Mouse (Mus musculus) intestine, postnatal 0 days (tissue): ENCODE measurements around the gene Sned1. TPM values are rescaled to one million over a fixed set of nuclear protein-coding genes. Genes with fewer than 3 reads are reported as not detected.

Experiments
- ATAC-seq: fragments of 200-750 bp; cut with Nextera tagmentation; 2 replicates; pipeline ENCODE4 v1.8.0; 2017; ENCODE audit warnings: mild to moderate bottlenecking, moderate TSS enrichment, moderate library complexity
- H3K27ac ChIP-seq: fragments of 300-500 bp; sonication (generic); 2 replicates; pipeline ENCODE4 v1.5.1; 2014; ENCODE audit warnings: mild to moderate bottlenecking, low read depth, low read length, moderate library complexity
- H3K27me3 ChIP-seq: fragments of 300-500 bp; sonication (generic); replicated peaks from 2 replicates; pipeline ENCODE4 v1.6.1; 2014; ENCODE audit warnings: low read length, mixed read lengths; ENCODE audit not compliant: control insufficient read depth, insufficient read depth
- H3K36me3 ChIP-seq: fragments of 300-500 bp; sonication (generic); 2 replicates; pipeline ENCODE4 v1.6.1; 2014; ENCODE audit warnings: mild to moderate bottlenecking, moderate library complexity; ENCODE audit not compliant: control insufficient read depth, insufficient read depth
- H3K4me1 ChIP-seq: fragments of 300-500 bp; sonication (generic); replicated peaks from 2 replicates; pipeline ENCODE4 v1.6.1; 2014; ENCODE audit warnings: antibody characterized with exemption, low read length, mixed read lengths; ENCODE audit not compliant: control insufficient read depth, insufficient read depth
- H3K4me2 ChIP-seq: fragments of 300-500 bp; sonication (generic); replicated peaks from 2 replicates; pipeline ENCODE4 v1.6.1; 2014; ENCODE audit warnings: low read depth, mild to moderate bottlenecking, moderate library complexity
- H3K4me3 ChIP-seq: fragments of 300-500 bp; sonication (generic); 2 replicates; pipeline ENCODE4 v1.5.1; 2014; ENCODE audit warnings: low read depth, low read length
- H3K9ac ChIP-seq: fragments of 300-500 bp; sonication (generic); 2 replicates; pipeline ENCODE4 v1.6.1; 2014; ENCODE audit warnings: mild to moderate bottlenecking, low read depth, low read length
- H3K9me3 ChIP-seq: fragments of 300-500 bp; sonication (generic); 2 replicates; pipeline ENCODE4 v1.6.1; 2016; ENCODE audit warnings: mixed run types; ENCODE audit not compliant: control insufficient read depth
- CTCF ChIP-seq: sonication (generic); IDR thresholded peaks from 2 replicates; pipeline ENCODE4 v1.5.1; 2016; ENCODE audit warnings: low read depth, mild to moderate bottlenecking, control low read depth, antibody characterized with exemption, moderate library complexity
- WGBS: fragments of 180-500 bp; shearing (Covaris S2); extraction: QIAGEN DNeasy Blood & Tissue Kit; methylation state at CpG from one replicate; pipeline ENCODE4 v1.1.7; 2014; 5-methylcytosine and 5-hydroxymethylcytosine counted together
- polyA plus RNA-seq: library from polyadenylated mRNA; unstranded; fragments of >200 nt; fragmentation: Nextera tagmentation; extraction: Ambion mirVana; gene quantifications from 2 replicates; pipeline ENCODE4 v1.2.1, GENCODE M21; 2015

Gene Sned1
- polyA plus RNA-seq, 1 experiment from 2014 or later = 0.81 TPM

- no peaks in the 10 kb centered on the region for H3K27me3 ChIP-seq
- peak within 1 kb of the TSS; percentile 91 for H3K4me2 ChIP-seq
- WGBS = 6% methylated on average over 36 of the region's 36 CpGs
- peak; percentile 94 for ATAC-seq
- peaks cover 38% of the 10 kb centered on the region; the same call in 1 of the 2 replicates for H3K36me3 ChIP-seq
- H3K9me3 ChIP-seq = no peaks in the 10 kb centered on the region
- peak within 1 kb of the TSS; percentile 79 for H3K4me3 ChIP-seq
- peak within 1 kb of the TSS; percentile 72 for H3K9ac ChIP-seq
- TF ChIP-seq CTCF = peak; percentile 16; the same call in 1 of the 2 replicates
- H3K4me1 ChIP-seq = 0 out of 2 replicates have a peak, but pooled peaks cover 2% of the 10 kb centered on the region
- no peak within 1 kb of the TSS for H3K27ac ChIP-seq
Measured at GRCm38 (mm10) chr1:93305581-93306337, 70.1 kb downstream of the Sned1 start, which contains the start of gene Mterf4. Gene Mterf4, minus strand, starts transcription at chr1:93305915.

- Histone ChIP-seq H3K9ac (no peak overlapping the region), H3K36me3 (peaks cover 10% of the 10 kb centered on the region), H3K4me1 (no peaks in the 10 kb centered on the region), H3K4me2 (no peak overlapping the region), H3K9me3 (no peaks in the 10 kb centered on the region), H3K27me3 (no peaks in the 10 kb centered on the region), H3K4me3 (no peak overlapping the region), H3K27ac (no peak overlapping the region)
- TF ChIP-seq CTCF = no peak
- no peak for ATAC-seq
- 88% methylated on average over 6 of the region's 6 CpGs for WGBS
Measured at GRCm38 (mm10) chr1:93323973-93324372, 88.3 kb downstream of the Sned1 start.

- no peak overlapping the region for H3K9ac ChIP-seq
- no peak overlapping the region for H3K27ac ChIP-seq
- peaks cover 12% of the 10 kb centered on the region for H3K36me3 ChIP-seq
- no peak overlapping the region for H3K4me3 ChIP-seq
- H3K9me3 ChIP-seq = no peaks in the 10 kb centered on the region
- no peaks in the 10 kb centered on the region for H3K4me1 ChIP-seq
- H3K27me3 ChIP-seq = no peaks in the 10 kb centered on the region
- WGBS = 83% methylated on average over 3 of the region's 3 CpGs
- ATAC-seq = no peak
- no peak for TF ChIP-seq CTCF
- no peak overlapping the region for H3K4me2 ChIP-seq
Measured at GRCm38 (mm10) chr1:93326446-93326845, 90.8 kb downstream of the Sned1 start.

- no peak for TF ChIP-seq CTCF
- ATAC-seq = no peak
- WGBS = 75% methylated on average over 2 of the region's 2 CpGs
Measured at GRCm38 (mm10) chr1:93334621-93335020, 99.0 kb downstream of the Sned1 start.

GRCm38 (mm10) chr1:93342648-93343503 lies 107.2 kb downstream of the Sned1 start, which contains the start of the genes Ppp1r7 and Pask:
Gene Ppp1r7, plus strand, starts transcription at chr1:93342854.
Gene Pask, minus strand, starts transcription at chr1:93343482.
- under 1% methylated on average over 63 of the region's 63 CpGs for WGBS
- Histone ChIP-seq H3K27ac (peak within 1 kb of the TSS; percentile 50; the same call in 1 of the 2 replicates), H3K9ac (peak within 1 kb of the TSS; percentile 72), H3K9me3 (no peaks in the 10 kb centered on the region), H3K27me3 (no peaks in the 10 kb centered on the region), H3K4me2 (peak within 1 kb of the TSS; percentile 90), H3K4me1 (no peaks in the 10 kb centered on the region), H3K36me3 (peaks cover 16% of the 10 kb centered on the region), H3K4me3 (peak within 1 kb of the TSS; percentile 88)
- ATAC-seq = peak; percentile 93
- no peak for TF ChIP-seq CTCF

More at GRCm38 (mm10) chr1:93334621-93335020, 99.0 kb downstream of the Sned1 start:
- H3K36me3 ChIP-seq = peaks cover 8% of the 10 kb centered on the region
- no peaks in the 10 kb centered on the region for H3K9me3 ChIP-seq
- no peaks in the 10 kb centered on the region for H3K4me1 ChIP-seq
- H3K4me2 ChIP-seq = no peak overlapping the region
- H3K27ac ChIP-seq = no peak overlapping the region
- H3K27me3 ChIP-seq = no peaks in the 10 kb centered on the region
- H3K4me3 ChIP-seq = no peak overlapping the region
- H3K9ac ChIP-seq = no peak overlapping the region
